Mouse (Mus musculus): ENCODE results near the gene Mutyh. TPM values are rescaled to one million over a fixed set of nuclear protein-coding genes. Genes with fewer than 3 reads are reported as not detected.

Mutyh gene
- polyA plus RNA-seq, 1 experiment from 2014 or later = 20.1 TPM

GRCm38 (mm10) chr4:116859711-116860110, 52.2 kb downstream of the Mutyh start:
- Histone ChIP-seq H3K9me3 (no peaks in the 10 kb centered on the region), H3K4me1 (no peaks in the 10 kb centered on the region), H3K27ac (no peak overlapping the region), H3K4me2 (replicated peaks) (no peak overlapping the region), H3K9ac (no peak overlapping the region), H3K36me3 (no peaks in the 10 kb centered on the region), H3K27me3 (no peaks in the 10 kb centered on the region), H3K4me3 (no peak overlapping the region)
- 65% methylated on average over 5 of the region's 5 CpGs for WGBS
- no peak for ATAC-seq (ENCODE audit: insufficient number of reproducible peaks, insufficient read depth, low FRiP score, low TSS enrichment)

- H3K4me3 ChIP-seq = no peak overlapping the region
- no peak overlapping the region for H3K4me2 ChIP-seq (replicated peaks)
- H3K27me3 ChIP-seq = no peaks in the 10 kb centered on the region
- no peaks in the 10 kb centered on the region for H3K9me3 ChIP-seq
- WGBS = 74% methylated on average over 8 of the region's 8 CpGs
- no peak overlapping the region for H3K27ac ChIP-seq
- no peaks in the 10 kb centered on the region for H3K36me3 ChIP-seq
- ATAC-seq (ENCODE audit: insufficient number of reproducible peaks, insufficient read depth, low FRiP score, low TSS enrichment) = no peak
- H3K9ac ChIP-seq = no peak overlapping the region
- no peaks in the 10 kb centered on the region for H3K4me1 ChIP-seq
These were observed 54.5 kb downstream of the Mutyh start for GRCm38 (mm10) chr4:116862023-116862422.

Other genes starting within 250 kb of the Mutyh start
- gene Ccdc17, start 211.1 kb upstream of the Mutyh start, polyA plus RNA-seq (2016; fragmentation: Nextera tagmentation; extraction: Ambion mirVana) = 2.5 and 3.1 TPM in 2 replicates
- 246 and 256 TPM in 2 replicates for gene Nasp, start 179.8 kb upstream of the Mutyh start, polyA plus RNA-seq (2016; fragmentation: Nextera tagmentation; extraction: Ambion mirVana)
- 689 and 706 TPM in 2 replicates for gene Akr1a1, start 156.0 kb upstream of the Mutyh start, polyA plus RNA-seq (2016; fragmentation: Nextera tagmentation; extraction: Ambion mirVana)
- 1,087 and 1,115 TPM in 2 replicates for gene Prdx1, start 122.2 kb upstream of the Mutyh start, polyA plus RNA-seq (2016; fragmentation: Nextera tagmentation; extraction: Ambion mirVana)
- gene Mmachc, start 99.3 kb upstream of the Mutyh start, polyA plus RNA-seq (2016; fragmentation: Nextera tagmentation; extraction: Ambion mirVana) = 26.4 and 28.5 TPM in 2 replicates
- 25.2 and 26.3 TPM in 2 replicates for gene Ccdc163, start 99.2 kb upstream of the Mutyh start, polyA plus RNA-seq (2016; fragmentation: Nextera tagmentation; extraction: Ambion mirVana)
- 11.8 TPM in 2 replicates for gene Tesk2, start 86.8 kb upstream of the Mutyh start, polyA plus RNA-seq (2016; fragmentation: Nextera tagmentation; extraction: Ambion mirVana)
- gene Toe1, start 83 bp upstream of the Mutyh start, polyA plus RNA-seq (2016; fragmentation: Nextera tagmentation; extraction: Ambion mirVana) = 37.7 and 37.9 TPM in 2 replicates
- 1.1 and 1.5 TPM in 2 replicates for gene Hpdl, start 14.0 kb downstream of the Mutyh start, polyA plus RNA-seq (2016; fragmentation: Nextera tagmentation; extraction: Ambion mirVana)
- gene Zswim5, start 69.7 kb downstream of the Mutyh start, polyA plus RNA-seq (2016; fragmentation: Nextera tagmentation; extraction: Ambion mirVana) = 1.3 and 1.5 TPM in 2 replicates
- 107 and 110 TPM in 2 replicates for gene Urod, start 186.7 kb downstream of the Mutyh start, polyA plus RNA-seq (2016; fragmentation: Nextera tagmentation; extraction: Ambion mirVana)
- 11.9 and 14.6 TPM in 2 replicates for gene Hectd3, start 187.6 kb downstream of the Mutyh start, polyA plus RNA-seq (2016; fragmentation: Nextera tagmentation; extraction: Ambion mirVana)
- gene Eif2b3, start 211.7 kb downstream of the Mutyh start, polyA plus RNA-seq (2016; fragmentation: Nextera tagmentation; extraction: Ambion mirVana) = 43.8 and 45.5 TPM in 2 replicates

Data from embryonic facial prominence, embryonic 12.5 days (tissue).